Mouse (Mus musculus): ENCODE measurements around the gene Slc38a10. TPM values are rescaled to one million over a fixed set of nuclear protein-coding genes. Genes with fewer than 3 reads are reported as not detected.
A peak's percentile ranks its signal among the peaks of the same experiment; 100 is the strongest.

Gene Slc38a10
- 10 to 100 TPM; 80.0 to 98.8 (median 89.6) TPM for total RNA-seq (2022)

DNA sequence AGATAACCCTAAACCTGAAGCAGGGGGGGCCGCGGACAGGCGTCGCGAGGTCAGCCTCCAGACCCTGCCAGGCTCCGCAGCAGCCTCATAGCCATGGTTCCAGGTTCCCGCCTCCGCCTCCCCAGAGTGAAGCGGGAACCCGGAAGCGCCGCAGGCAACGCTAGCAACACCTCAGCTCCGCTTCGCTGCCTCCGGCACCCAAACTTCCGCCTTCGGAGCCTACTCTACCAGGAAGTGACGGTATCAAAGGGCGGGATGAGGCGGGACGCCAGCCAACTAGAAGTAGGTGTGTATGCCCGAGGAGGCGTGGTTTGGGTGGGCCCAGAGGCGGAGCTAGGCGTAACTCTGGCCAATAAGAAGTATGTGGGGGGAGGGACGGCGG is at the start of gene Slc38a10:
Slc38a10 (minus strand) TSS at position 234 of the 382 bp plus-strand sequence.
- DNase-seq (ENCODE audit: low spot score in 2 of 2), result peak; percentile 100

DNA sequence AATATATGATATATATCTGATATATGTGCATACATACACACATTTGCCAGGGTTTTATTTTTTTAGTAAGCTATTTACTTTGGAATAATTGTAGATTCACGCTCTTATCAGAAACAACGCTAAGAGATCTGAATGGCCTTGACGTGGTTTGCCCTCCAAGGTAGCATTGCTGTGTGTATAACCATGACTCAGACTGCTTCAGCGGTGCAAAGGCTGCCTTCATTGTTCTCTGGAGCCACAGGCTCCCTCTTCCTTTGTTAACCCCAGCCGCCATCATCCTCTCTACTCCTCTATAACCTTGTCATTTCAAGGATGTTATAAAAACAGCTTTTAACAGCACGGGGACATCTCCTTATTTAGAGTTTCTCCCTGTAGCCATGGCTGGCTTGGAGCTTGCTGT is 49.5 kb upstream of the Slc38a10 start:
- DNase-seq (ENCODE audit: low spot score in 2 of 2), result no peak

DNA sequence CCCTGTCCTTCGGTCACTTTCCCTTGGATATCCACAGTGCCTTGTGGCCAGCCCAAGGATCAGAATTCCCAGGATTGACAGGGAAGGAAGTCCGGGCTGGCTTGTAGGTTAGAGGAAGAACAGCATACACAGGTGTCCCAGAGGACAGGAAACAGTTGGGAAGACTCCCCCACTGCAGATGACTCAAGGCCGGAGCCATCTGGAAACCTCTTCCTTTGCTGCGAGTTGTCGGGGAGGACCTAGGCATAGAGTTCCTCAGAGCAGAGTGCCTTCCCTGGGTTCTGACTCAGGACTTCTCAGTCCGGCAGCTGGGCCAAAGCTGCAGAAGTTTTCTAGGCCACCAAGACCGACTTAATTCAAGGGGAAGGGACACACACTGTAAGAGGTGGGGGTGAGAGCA is 48.6 kb upstream of the Slc38a10 start:
- DNase-seq (ENCODE audit: low spot score in 2 of 2), result no peak

DNA sequence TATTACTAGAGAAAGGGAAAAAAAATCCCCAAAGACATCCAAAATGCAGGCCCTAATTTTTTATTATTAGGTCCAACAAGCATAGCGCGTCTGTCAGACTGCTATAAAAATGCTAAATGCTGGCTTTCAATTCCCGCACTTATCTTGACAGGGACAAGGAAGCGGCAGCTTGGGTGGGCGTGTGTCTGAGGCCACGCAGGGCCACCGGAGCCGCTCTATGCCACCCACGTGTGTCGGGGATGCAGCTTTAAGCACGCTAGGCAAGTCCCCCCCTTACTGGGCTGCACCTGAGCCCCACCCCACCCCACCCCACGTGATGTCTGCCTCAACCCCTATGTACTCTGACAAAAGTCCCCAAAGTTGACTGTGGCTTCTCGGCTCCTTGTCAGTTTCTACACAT is 47.7 kb upstream of the Slc38a10 start:
- DNase-seq (ENCODE audit: low spot score in 2 of 2), result no peak

DNA sequence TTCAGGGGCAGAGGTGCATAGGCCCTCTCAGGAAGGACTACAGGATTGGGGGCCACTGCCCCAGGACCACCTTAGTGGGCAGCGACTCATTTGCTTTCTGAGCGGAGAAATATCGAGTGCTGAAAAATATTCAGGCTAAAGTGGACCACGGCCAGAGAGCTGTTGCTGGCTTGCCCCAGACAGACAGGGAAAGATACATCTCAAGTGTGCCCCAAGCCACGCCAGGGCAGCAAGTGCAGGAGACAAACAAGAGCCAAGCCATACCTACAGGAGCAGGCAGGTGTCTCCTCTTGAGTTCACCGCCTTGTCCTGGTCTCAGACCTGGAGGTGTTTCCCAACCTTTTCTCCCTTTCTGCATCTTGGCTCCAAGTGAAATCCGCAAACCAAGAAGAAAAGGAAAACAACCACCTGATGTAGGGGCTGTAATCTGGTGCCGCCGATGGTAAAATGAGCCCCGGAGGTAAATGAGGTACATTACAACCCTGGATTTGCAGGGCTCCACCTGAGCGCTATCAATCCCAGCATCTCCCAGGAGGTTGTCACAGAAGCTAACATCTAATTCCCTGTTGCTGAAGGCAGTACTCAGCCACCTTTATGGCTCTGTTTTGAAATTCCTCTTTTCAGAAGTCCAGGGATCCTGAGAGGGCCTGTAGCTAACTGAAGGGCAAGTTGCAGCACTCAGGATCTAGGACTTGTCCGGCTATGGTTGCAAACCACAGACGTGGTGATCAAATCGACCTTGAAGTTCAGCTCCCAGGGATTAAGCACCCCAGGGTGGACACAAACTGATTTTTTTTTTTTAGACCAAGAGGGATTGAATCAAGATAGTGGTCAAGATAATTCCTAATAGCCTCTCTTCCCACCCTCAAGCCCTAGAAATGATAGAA is 39.6 kb upstream of the Slc38a10 start:
- DNase-seq (ENCODE audit: low spot score in 2 of 2), result no peak

DNA sequence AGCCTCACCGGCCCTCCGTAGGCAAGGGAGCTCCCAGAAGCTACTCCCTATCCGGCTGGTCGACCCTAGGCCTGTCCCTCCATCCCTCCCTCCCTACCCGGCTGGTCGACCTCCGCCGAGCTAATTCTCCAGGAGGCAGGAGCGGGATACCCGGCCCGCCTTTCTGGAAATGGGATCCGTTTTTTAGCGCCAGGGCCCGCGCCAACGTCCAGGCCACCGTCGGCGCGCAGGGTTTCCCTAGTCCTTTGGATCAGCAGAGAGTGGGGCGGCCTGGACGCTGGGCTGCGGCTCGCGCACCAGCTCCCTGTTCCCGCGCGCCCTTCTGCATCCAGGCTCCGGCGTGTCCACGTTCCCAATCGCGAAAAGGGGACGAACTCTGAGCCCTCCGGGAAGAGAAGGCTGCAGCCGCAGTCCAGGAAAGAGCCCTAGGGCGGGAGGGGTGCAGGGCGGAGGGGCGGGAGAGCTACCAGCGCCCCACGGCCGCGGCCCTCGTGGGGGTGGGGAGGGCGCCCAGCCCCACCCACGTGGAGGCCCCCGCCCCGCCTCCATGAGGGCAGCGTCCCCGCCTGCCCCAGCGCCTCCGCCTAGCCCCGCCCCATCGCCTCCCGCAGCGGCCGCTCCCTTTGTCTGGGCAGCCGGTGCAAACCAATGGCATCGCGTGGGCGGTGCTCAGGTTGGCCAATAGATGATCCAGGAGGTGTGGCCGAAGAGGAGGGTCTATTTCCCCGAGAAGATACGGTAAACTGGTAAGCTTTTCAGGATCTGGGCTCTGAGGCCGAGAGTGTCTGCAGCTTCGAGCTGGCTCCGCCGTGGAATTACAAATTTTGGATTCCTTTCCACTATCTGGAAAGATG is 38.5 kb upstream of the Slc38a10 start:
- DNase-seq (ENCODE audit: low spot score in 2 of 2), result peak; percentile 82 to 100

DNA sequence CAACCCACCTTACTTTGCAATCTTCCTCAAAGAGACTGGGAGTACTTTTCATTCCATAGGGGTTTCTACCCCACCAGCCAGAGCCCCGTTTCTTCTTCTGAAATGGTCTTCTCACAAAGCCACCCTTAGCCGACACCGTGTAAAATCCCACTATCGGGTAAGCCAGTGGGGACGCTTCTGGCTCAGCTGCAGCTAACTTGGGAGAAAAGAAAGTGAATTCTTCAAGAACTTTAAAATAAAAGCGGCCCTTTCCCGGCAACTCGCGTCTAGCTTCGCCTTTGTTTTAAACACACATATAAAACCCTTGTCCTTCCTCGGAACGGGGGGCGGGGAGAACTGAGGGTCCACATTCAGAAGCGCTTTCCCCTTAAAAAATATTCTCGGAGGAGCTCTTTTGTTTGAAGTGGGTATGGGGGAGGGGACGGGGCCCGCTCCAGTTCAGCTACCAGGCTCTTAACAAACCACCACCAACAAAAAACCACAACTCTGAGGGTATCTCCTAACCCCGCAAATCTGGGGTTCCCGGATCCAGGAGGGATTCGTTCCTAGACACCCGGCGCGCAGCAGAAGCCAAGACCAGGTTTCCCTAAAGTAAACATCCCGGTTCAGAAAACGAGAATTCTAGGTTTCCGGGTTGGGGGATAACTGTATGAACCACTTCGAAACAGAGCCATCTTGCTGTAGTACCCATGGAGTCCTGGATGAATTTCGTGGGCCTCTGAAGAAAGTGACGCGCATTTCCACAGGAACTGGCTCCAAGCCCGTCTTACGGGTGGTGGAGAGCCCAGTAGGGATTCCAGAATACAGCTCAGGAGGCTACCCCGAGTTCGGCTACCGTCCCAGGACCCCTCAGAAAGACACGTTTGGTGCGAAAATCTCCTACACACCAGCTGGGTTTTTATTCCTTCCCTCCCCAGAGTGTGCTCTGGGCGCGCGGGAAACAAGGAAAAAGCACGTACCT is 37.6 kb upstream of the Slc38a10 start:
- DNase-seq (ENCODE audit: low spot score in 2 of 2), result peak in 1 of 2 experiments; percentile 61

DNA sequence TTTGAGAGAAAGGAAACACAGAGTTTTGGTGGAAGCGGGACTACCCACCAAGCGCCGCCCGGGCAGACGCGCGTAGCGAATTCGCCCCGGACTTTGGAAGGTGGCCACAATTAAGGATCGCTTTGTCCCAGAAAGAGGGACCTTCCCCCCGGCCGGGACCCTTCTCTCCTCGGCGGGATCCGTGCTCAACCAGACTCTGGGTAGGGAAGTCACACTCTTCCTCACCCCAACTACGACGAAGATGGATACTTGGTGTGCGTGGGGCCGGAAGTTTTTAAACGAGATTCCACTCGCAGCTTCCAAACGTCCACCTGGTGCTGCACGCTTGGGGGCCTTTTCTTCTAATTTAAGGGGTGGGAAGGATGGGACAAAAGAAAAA is 36.9 kb upstream of the Slc38a10 start:
- DNase-seq (ENCODE audit: low spot score in 2 of 2), result peak in 1 of 2 experiments; percentile 38

DNA sequence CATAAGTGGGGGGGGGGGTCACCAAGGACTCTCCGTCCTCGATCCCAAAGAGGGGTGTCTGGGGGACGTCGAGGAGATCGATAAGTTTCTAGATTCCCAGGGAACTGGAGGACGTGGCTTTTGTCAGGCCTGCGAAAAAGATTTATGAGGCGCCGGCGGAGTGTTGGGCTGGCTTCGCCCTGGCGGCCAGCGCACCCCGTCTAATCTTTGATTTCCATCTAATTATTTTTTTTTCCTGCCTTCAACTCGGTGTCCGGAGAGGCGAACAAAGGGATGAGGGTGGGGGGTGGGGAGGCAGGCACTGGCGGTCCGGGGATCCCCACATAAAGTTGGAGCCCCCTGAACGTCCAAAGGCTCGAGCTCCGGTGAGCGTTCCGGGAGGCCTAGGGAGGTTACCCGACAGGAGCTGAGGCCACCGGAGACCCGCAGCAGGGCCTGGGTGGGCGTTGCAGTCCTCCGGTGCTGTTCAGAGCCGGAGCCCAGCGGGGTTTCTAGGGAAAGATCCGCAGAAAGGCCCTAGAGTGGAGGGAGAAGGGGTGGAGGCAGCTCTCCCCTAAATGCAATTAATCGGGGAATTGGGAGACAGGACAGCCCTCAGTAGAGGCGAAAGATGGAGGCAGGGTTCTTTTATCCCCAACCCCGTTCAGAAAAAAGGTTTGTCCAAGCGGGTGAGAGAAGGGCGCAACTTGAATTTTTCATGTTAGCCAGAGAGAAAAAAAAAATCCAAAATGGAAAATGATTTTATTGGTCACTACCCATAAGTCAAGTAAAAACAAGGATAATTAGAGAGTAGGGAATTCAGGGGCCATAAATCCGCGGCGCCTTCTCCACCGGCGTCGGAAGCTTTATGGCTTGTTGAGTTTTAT is 36.3 kb upstream of the Slc38a10 start:
- DNase-seq (ENCODE audit: low spot score in 2 of 2), result no peak

DNA sequence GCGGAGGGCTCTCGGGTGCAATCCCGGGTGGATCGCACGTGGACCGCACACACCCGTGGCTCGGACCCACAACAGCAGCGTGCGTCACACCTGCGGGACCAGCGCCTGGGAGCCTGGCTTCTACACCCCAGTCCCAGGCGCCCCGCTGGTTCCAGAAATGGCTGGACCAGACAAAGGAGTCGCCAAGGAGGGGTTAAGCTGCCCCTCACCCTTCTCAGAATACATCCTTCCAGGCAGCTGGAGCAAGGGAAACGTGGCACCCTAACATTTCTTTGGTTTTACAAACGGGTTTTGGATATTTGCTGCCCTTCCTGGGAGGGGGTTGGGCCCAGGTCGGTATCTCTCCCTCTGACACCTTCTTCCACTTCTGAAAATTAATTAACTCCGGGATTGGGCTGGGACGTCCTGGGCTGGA is 35.7 kb upstream of the Slc38a10 start:
- DNase-seq (ENCODE audit: low spot score in 2 of 2), result no peak

DNA sequence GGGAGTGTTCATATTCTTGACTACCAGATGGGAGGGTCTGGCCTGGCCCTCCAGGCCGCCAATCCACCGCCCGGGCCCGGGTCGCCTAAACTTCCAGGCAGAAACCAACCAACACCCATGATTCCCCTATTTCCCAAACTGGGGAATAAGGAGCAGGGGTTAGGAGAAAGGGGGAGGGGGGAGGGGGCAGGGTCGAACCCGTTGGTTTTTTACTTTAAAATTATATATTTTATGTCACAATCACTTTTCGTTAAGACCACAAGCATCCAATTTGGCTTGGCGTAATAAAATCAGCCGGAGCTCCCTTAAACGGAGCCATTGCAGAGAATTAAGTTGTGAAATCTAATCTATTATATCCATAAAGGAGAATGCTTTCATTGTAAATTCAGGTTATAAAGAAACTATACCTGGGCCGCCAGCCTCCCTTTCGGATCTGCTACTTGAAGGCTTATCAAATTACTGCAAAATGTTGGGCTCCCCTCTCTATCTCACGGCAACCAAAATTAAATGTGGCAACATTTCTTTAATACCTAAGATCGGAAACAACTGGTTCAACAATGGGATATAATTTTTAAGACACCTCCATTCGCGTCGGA is 35.1 kb upstream of the Slc38a10 start:
- DNase-seq (ENCODE audit: low spot score in 2 of 2), result no peak

DNA sequence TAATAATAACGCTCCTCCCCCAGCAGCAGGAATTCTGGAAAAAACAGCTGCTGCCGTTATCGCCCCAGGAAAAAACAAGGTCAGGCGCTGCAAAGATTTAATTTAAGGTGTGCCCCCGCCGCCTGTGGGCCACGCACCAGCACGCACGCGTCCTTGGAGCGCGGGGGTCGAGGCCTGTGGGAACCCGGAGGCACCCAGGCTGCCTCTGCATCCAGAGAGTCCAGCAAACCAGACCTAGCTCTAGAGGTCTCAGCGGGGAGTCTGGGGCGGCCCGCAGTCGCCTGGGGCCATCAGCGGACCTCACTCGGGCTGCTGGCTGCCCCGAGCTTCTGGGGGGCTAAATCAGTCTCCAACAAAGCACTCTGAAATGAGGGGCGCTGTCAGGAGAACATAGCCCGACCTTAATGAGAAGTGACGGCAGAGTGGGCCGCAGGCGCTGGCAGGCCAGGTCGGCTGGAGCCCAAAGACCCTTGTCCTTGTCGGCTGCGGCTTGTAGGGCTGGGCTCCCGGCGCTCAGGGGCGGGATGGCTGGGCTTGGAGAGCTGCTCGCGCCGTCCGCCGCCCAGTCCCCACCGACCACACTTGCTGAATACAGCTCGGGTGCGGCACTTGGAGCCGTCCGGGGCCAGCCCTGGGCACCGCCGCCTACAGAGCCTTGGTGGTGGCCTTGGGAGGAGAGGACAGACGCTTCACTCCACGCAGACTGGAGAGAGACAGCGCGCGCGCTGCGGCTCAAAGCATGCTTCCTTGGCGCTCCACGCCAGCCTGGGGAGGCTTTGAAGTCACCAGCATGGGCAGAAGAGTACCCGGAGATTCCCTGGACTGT is 34.4 kb upstream of the Slc38a10 start:
- no peak for DNase-seq (ENCODE audit: low spot score in 2 of 2)

DNA sequence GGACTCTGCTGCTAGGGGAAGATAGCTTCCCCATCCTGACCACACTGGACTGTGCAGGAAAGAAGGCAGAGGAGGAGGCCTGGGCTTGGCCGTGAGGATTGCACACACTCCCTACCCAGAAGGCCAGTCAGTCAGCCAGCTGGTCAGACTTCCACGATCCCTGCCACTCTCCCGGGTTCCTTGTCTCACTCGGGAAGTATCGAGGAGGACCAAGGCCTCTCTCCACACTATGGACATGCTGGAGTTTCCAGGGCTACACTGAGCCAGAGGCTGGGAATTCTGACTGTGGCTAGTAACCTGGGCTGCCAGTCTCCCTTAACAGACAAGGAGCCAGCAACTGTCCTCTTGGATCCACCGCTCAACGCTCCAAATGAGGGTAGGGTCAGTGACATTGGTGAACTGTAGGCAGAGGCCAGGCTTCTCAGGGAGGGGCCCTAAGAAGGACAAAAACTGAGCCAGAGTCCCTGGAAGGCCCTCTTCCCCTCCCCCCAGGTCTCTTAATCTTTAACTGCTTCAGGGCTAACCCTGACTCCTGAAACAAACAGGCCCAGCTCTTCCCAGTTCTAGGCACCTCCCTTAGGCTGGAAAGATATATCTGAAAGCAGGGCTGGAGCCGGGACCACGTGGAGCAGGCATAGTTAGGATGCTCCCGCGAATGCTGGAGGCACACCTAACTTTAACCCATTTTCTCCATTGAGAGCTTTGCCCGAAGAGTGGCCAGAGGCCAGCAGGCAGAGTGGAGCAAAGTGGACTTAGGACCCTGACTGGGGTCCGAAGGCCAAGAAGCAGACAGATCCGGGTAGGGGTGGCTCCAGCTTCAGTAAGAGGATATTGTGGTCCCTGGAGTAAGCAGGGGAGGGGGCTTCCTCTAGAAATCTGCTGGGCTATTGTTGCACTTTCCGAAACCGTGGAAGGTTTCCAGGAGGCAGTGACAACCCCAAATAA is 33.5 kb upstream of the Slc38a10 start:
- DNase-seq (ENCODE audit: low spot score in 2 of 2), result no peak

DNA sequence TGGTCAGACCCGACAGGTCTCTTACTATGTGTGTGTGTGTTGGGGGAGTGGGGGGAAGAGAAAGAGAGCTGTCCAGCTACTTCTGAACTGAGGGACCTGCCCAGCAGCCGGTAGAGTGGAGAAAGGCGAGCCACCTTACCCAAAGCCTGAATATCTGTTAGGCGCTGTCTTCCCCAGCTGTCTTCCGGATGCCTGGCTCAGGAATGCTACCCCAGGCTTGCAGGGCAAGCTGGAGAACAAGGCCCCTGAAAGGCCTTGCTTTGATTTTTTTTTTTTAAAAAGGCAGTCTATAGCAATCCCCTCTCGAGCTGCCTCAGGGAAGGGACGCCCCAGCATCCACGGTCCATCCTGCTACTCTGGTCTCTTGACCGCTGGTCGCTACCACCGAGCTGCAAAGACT is 32.6 kb upstream of the Slc38a10 start:
- DNase-seq (ENCODE audit: low spot score in 2 of 2), result no peak

DNA sequence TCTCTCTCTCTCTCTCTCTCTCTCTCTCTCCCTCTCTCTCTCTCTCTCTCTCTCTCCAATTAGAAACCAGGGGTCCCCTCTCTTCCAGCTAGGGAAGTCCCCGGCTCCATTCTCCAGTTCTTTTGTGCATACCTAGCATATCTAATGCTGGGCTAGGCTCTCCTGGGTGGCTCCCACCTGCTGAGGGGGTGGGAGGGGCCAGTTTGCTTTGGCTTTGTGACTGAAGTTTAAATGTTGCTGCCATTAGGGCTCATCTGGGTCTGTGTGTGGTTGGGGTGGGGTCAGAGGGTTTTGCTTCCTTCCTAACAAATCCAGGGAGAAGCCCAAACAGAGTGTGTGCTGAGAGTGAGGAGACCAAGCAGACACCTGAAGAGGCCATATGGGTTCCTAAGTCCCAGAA is 32.0 kb upstream of the Slc38a10 start:
- no peak for DNase-seq (ENCODE audit: low spot score in 2 of 2)

DNA sequence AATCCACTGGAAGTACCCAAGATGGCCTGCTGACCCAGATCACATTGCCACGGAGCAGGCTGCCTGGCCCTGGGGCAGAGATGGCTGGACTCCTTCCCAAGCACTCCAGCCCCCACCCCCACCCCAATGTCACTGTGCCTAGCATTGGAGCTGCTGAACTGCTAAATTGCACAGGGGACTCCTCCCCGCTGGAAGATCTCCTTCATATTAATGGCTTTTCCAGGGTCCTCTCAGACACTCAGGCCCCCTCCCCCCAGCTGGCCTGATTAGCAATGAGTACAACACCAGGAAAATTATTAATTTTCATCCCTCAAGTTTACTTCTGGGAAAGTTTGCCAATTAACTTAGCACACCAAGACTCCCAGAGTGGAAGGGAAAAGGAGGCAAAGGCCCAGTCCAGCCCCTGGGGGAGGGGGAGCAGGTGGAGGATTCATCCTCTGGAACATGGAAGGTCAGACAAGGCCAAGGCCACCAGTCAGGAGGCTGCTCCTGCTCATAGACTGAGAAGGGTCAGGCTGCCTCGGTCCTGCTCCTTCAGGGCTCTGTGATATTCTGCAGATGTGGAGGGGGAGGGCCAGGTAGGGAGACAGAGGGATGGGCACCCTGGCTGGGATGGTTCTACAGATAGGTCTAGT is 31.4 kb upstream of the Slc38a10 start:
- no peak for DNase-seq (ENCODE audit: low spot score in 2 of 2)

DNA sequence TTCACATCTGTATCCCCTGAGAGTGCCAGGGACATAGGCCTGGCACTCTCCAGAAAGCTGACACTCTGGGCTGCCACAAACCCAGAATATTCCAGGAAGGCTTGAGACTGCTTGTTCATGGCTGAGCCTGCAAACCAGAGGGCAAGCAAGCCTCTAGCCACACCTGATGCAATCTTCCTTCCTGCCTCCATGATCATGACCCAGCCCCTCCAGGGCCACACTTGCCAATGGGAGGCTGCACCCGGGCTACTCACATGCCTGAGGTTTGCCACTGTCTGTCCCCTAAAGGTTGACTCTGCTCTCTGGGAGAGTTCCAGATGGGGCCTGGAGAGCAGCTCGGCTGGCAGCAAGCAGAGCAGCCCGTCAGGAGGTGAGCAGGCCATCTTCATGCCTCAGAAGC is 30.2 kb upstream of the Slc38a10 start:
- DNase-seq (ENCODE audit: low spot score in 2 of 2), result no peak
